Mouse (Mus musculus): Measurements from ENCODE around the gene Scg2.

DNA sequence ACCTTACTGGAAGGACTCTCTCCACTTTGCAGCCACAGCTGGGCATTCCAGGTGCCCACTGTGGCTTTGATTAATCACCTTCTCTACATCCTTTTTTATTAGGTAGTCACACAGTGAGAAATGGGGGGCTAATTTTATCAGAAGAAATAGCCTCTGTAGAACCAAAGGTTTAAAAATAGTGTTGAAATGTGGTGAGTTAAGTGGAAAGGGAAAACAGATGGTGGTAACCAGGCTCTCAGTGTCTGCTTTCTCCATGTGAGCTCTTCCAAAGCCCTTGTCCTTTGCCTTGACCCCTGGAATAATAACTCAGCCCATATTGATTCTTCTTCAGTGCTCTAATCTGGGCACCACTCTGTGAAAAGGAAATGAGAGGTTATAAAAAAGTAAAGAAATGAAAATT lies 24.4 kb downstream of the Scg2 start:
- no peak for TF ChIP-seq CTCF (IDR thresholded peaks at IDR 0.05; ENCODE audit: borderline replicate concordance, insufficient read depth, low read length)
- no peak for TF ChIP-seq POLR2A (IDR thresholded peaks at IDR 0.05; ENCODE audit: low read depth, low read length)

Measured in embryonic fibroblast, embryonic 13.5 days (primary cell).